Mouse (Mus musculus): ENCODE results near the gene Bicd2. TPM values are rescaled to one million over a fixed set of nuclear protein-coding genes. Genes with fewer than 3 reads are reported as not detected.

The Bicd2 gene
- polyA plus RNA-seq (2014; fragmentation: Illumina TruSeq; extraction: RNeasy Lipid Tissue Mini Kit (QIAGEN cat#74804); ENCODE audit: low read depth, low replicate concordance) = 46.0 TPM

GRCm38 (mm10) chr13:49341012-49341830 is at the start of gene Bicd2:
Gene Bicd2, plus strand, starts transcription at chr13:49341585.

GRCm38 (mm10) chr13:49320040-49320439 is 21.3 kb upstream of the Bicd2 start, which contains the start of gene Fgd3:
Gene Fgd3, minus strand, starts transcription at chr13:49320311.

GRCm38 (mm10) chr13:49420754-49421605 is 79.6 kb downstream of the Bicd2 start, which contains the start of gene Ippk:
Gene Ippk, plus strand, starts transcription at chr13:49421249.

Other genes with a start within 250 kb of the Bicd2 start
- 0.12 TPM for gene Wnk2, start 193.6 kb upstream of the Bicd2 start, polyA plus RNA-seq (2014; fragmentation: Illumina TruSeq; extraction: RNeasy Lipid Tissue Mini Kit (QIAGEN cat#74804); ENCODE audit: low read depth, low replicate concordance)
- not detected for gene Ninj1, start 154.1 kb upstream of the Bicd2 start, polyA plus RNA-seq (2014; fragmentation: Illumina TruSeq; extraction: RNeasy Lipid Tissue Mini Kit (QIAGEN cat#74804); ENCODE audit: low read depth, low replicate concordance)
- gene Card19, start 125.5 kb upstream of the Bicd2 start, polyA plus RNA-seq (2014; fragmentation: Illumina TruSeq; extraction: RNeasy Lipid Tissue Mini Kit (QIAGEN cat#74804); ENCODE audit: low read depth, low replicate concordance) = not detected
- not detected for gene Susd3, start 92.9 kb upstream of the Bicd2 start, polyA plus RNA-seq (2014; fragmentation: Illumina TruSeq; extraction: RNeasy Lipid Tissue Mini Kit (QIAGEN cat#74804); ENCODE audit: low read depth, low replicate concordance)
- gene Fgd3, start 21.3 kb upstream of the Bicd2 start, polyA plus RNA-seq (2014; fragmentation: Illumina TruSeq; extraction: RNeasy Lipid Tissue Mini Kit (QIAGEN cat#74804); ENCODE audit: low read depth, low replicate concordance) = 3.7 TPM
- 28.3 TPM for gene Ippk, start 79.7 kb downstream of the Bicd2 start, polyA plus RNA-seq (2014; fragmentation: Illumina TruSeq; extraction: RNeasy Lipid Tissue Mini Kit (QIAGEN cat#74804); ENCODE audit: low read depth, low replicate concordance)
- gene Tes3-ps, start 151.7 kb downstream of the Bicd2 start, polyA plus RNA-seq (2014; fragmentation: Illumina TruSeq; extraction: RNeasy Lipid Tissue Mini Kit (QIAGEN cat#74804); ENCODE audit: low read depth, low replicate concordance) = 0.93 TPM
- gene Ecm2, start 163.2 kb downstream of the Bicd2 start, polyA plus RNA-seq (2014; fragmentation: Illumina TruSeq; extraction: RNeasy Lipid Tissue Mini Kit (QIAGEN cat#74804); ENCODE audit: low read depth, low replicate concordance) = 35.6 TPM
- 43.0 TPM for gene Aspn, start 202.9 kb downstream of the Bicd2 start, polyA plus RNA-seq (2014; fragmentation: Illumina TruSeq; extraction: RNeasy Lipid Tissue Mini Kit (QIAGEN cat#74804); ENCODE audit: low read depth, low replicate concordance)
- 81.9 TPM for gene Omd, start 240.9 kb downstream of the Bicd2 start, polyA plus RNA-seq (2014; fragmentation: Illumina TruSeq; extraction: RNeasy Lipid Tissue Mini Kit (QIAGEN cat#74804); ENCODE audit: low read depth, low replicate concordance)